Mouse (Mus musculus) forebrain, embryonic 14.5 days (tissue): ENCODE data around the gene Surf4. TPM values are rescaled to one million over a fixed set of nuclear protein-coding genes. Genes with fewer than 3 reads are reported as not detected.
"Not testable (repeated sequence)": the region's sequence is repeated elsewhere in the genome, so short reads cannot be mapped to it uniquely, and the experiment has no call there.

Experiments used
- ATAC-seq: fragments of 200-750 bp; cut with Nextera tagmentation; 2 replicates; pipeline ENCODE4 v1.8.0; 2017; ENCODE audit warnings: mild to moderate bottlenecking, moderate library complexity
- DNase-seq: peaks from one replicate; pipeline ENCODE4 v3.0.0-alpha.2; 2015; ENCODE audit warnings: low spot score
- H3K27ac ChIP-seq: fragments of 300-500 bp; sonication (generic); 2 replicates; pipeline ENCODE4 v1.5.1; 2014; ENCODE audit warnings: low read depth, mild to moderate bottlenecking, control low read depth, low read length, moderate library complexity
- H3K27me3 ChIP-seq: fragments of 300-500 bp; sonication (generic); replicated peaks from 2 replicates; pipeline ENCODE4 v1.6.1; 2014; ENCODE audit warnings: low read length, control low read depth, mixed read lengths; ENCODE audit not compliant: control insufficient read depth, insufficient read depth
- H3K36me3 ChIP-seq: fragments of 300-500 bp; sonication (generic); 2 replicates; pipeline ENCODE4 v1.6.1; 2014; ENCODE audit warnings: low read length, control low read depth; ENCODE audit not compliant: control insufficient read depth, insufficient read depth
- H3K4me1 ChIP-seq: fragments of 300-500 bp; sonication (generic); 2 replicates; pipeline ENCODE4 v1.6.1; 2014; ENCODE audit warnings: antibody characterized with exemption, low read length, control low read depth; ENCODE audit not compliant: control insufficient read depth, insufficient read depth
- H3K4me2 ChIP-seq: fragments of 300-500 bp; sonication (generic); 2 replicates; pipeline ENCODE4 v1.6.1; 2014; ENCODE audit warnings: mild to moderate bottlenecking, control low read depth, low read length
- H3K4me3 ChIP-seq: fragments of 300-500 bp; sonication (generic); 2 replicates; pipeline ENCODE4 v1.5.1; 2014; ENCODE audit warnings: low read depth, low read length, control low read depth
- H3K9ac ChIP-seq: fragments of 300-500 bp; sonication (generic); 2 replicates; pipeline ENCODE4 v1.6.1; 2014; ENCODE audit warnings: mild to moderate bottlenecking, low read length, control low read depth, moderate library complexity
- H3K9me3 ChIP-seq: fragments of 300-500 bp; sonication (generic); replicated peaks from 2 replicates; pipeline ENCODE4 v1.6.1; 2016; ENCODE audit warnings: low read length, control low read depth, mixed read lengths; ENCODE audit not compliant: control insufficient read depth
- WGBS: fragments of 180-500 bp; shearing (Covaris S2); extraction: QIAGEN DNeasy Blood & Tissue Kit; methylation state at CpG from one replicate; pipeline ENCODE4 v1.1.7; 2014; 5-methylcytosine and 5-hydroxymethylcytosine counted together
- polyA plus RNA-seq: library from polyadenylated mRNA; unstranded; fragments of >200 nt; fragmentation: Nextera tagmentation; extraction: Ambion mirVana; gene quantifications from 2 replicates; pipeline ENCODE4 v1.2.1, GENCODE M21; 2014

Surf4 gene
- polyA plus RNA-seq, 1 experiment from 2014 or later: 97.3 TPM

- H3K4me3 ChIP-seq: no peak overlapping the region
- peaks cover 83% of the 10 kb centered on the region for H3K36me3 ChIP-seq
- H3K4me2 ChIP-seq: no peak overlapping the region
- ATAC-seq: no peak
- no peaks in the 10 kb centered on the region for H3K27me3 ChIP-seq
- no peak overlapping the region for H3K27ac ChIP-seq
- WGBS: 88% methylated on average over 4 of the region's 4 CpGs
- DNase-seq: no peak
- H3K9ac ChIP-seq: no peak overlapping the region
- no peaks in the 10 kb centered on the region for H3K9me3 ChIP-seq
- H3K4me1 ChIP-seq: no peaks in the 10 kb centered on the region
These were observed 37.8 kb downstream of the Surf4 start for GRCm38 (mm10) chr2:26895898-26896297.

- H3K27me3 ChIP-seq, DNase-seq, H3K9me3 ChIP-seq, ATAC-seq, H3K4me2 ChIP-seq, H3K4me1 ChIP-seq, H3K9ac ChIP-seq, H3K4me3 ChIP-seq, H3K27ac ChIP-seq: not testable (repeated sequence)
- 49% methylated on average over 4 of the region's 4 CpGs for WGBS
- H3K36me3 ChIP-seq: peaks cover 24% of the 10 kb centered on the region
These were observed 47.6 kb downstream of the Surf4 start for GRCm38 (mm10) chr2:26886170-26886569.

GRCm38 (mm10) chr2:26885541-26885940 lies 48.2 kb downstream of the Surf4 start:
- ATAC-seq: not testable (repeated sequence)

GRCm38 (mm10) chr2:26878571-26878970 lies 55.2 kb downstream of the Surf4 start:
- no peak for DNase-seq
- ATAC-seq: no peak

More at GRCm38 (mm10) chr2:26885541-26885940, 48.2 kb downstream of the Surf4 start:
- 76% methylated on average over 2 of the region's 2 CpGs for WGBS
- H3K4me3 ChIP-seq, H3K27ac ChIP-seq, H3K4me2 ChIP-seq, DNase-seq, H3K9me3 ChIP-seq, H3K4me1 ChIP-seq, H3K9ac ChIP-seq, H3K27me3 ChIP-seq: not testable (repeated sequence)
- peaks cover 18% of the 10 kb centered on the region for H3K36me3 ChIP-seq

GRCm38 (mm10) chr2:26870666-26871065 lies 63.1 kb downstream of the Surf4 start:
- H3K4me3 ChIP-seq: no peak overlapping the region
- no peaks in the 10 kb centered on the region for H3K4me1 ChIP-seq
- no peaks in the 10 kb centered on the region for H3K27me3 ChIP-seq
- no peaks in the 10 kb centered on the region for H3K9me3 ChIP-seq
- no peaks in the 10 kb centered on the region for H3K36me3 ChIP-seq
- no peak for DNase-seq
- no peak overlapping the region for H3K9ac ChIP-seq
- no peak overlapping the region for H3K4me2 ChIP-seq
- ATAC-seq: no peak
- no peak overlapping the region for H3K27ac ChIP-seq
- 75% methylated on average over 6 of the region's 6 CpGs for WGBS

More at GRCm38 (mm10) chr2:26878571-26878970, 55.2 kb downstream of the Surf4 start:
- H3K9ac ChIP-seq: no peak overlapping the region
- H3K27me3 ChIP-seq: no peaks in the 10 kb centered on the region
- H3K9me3 ChIP-seq: no peaks in the 10 kb centered on the region
- H3K4me2 ChIP-seq: no peak overlapping the region
- no peaks in the 10 kb centered on the region for H3K4me1 ChIP-seq
- H3K27ac ChIP-seq: no peak overlapping the region
- H3K36me3 ChIP-seq: no peaks in the 10 kb centered on the region
- H3K4me3 ChIP-seq: no peak overlapping the region

Other genes starting within 250 kb of the Surf4 start
- not detected in 2 replicates for gene Abo, start 68.9 kb downstream of the Surf4 start, polyA plus RNA-seq
- gene Surf6, start 31.0 kb downstream of the Surf4 start, polyA plus RNA-seq: 15.4 and 17.2 TPM in 2 replicates
- 159 and 161 TPM in 2 replicates for gene Med22, start 23.3 kb downstream of the Surf4 start, polyA plus RNA-seq
- 626 and 738 TPM in 2 replicates for gene Rpl7a, start 23.2 kb downstream of the Surf4 start, polyA plus RNA-seq
- 53.3 and 54.0 TPM in 2 replicates for gene Surf2, start 17.6 kb downstream of the Surf4 start, polyA plus RNA-seq
- 72.0 and 74.2 TPM in 2 replicates for gene Surf1, start 17.4 kb downstream of the Surf4 start, polyA plus RNA-seq
- 0.52 TPM in 1 of 2 replicates, not detected in the other for gene Stkld1, start 119 bp upstream of the Surf4 start, polyA plus RNA-seq
- gene Rexo4, start 30.5 kb upstream of the Surf4 start, polyA plus RNA-seq: 36.7 and 40.7 TPM in 2 replicates
- gene Adamts13, start 39.5 kb upstream of the Surf4 start, polyA plus RNA-seq: 0.53 TPM in 1 of 2 replicates, not detected in the other
- gene Cacfd1, start 76.0 kb upstream of the Surf4 start, polyA plus RNA-seq: 58.7 and 64.8 TPM in 2 replicates
- 3.4 TPM in 2 replicates for gene Slc2a6, start 94.1 kb upstream of the Surf4 start, polyA plus RNA-seq
- not detected in 2 replicates for gene Mymk, start 138.3 kb upstream of the Surf4 start, polyA plus RNA-seq
- 10.4 TPM in 2 replicates for gene Adamtsl2, start 145.5 kb upstream of the Surf4 start, polyA plus RNA-seq
- gene Fam163b, start 208.6 kb upstream of the Surf4 start, polyA plus RNA-seq: 2.4 and 3.2 TPM in 2 replicates
- gene Dbh, start 231.3 kb upstream of the Surf4 start, polyA plus RNA-seq: not detected in 2 replicates